Mouse (Mus musculus) bone marrow, adult 2 months (tissue): ENCODE data around the gene Psmb3.

ENCODE experiments used
- CTCF ChIP-seq: fragments of 200-500 bp; IDR thresholded peaks from 2 replicates; pipeline ENCODE4 v1.5.1; 2011; ENCODE audit warnings: low read length, control low read depth; ENCODE audit not compliant: control insufficient read depth, insufficient read depth
- POLR2A ChIP-seq: fragments of 200-500 bp; IDR thresholded peaks from 2 replicates; pipeline ENCODE4 v1.6.1; 2011; ENCODE audit warnings: low read depth, mild to moderate bottlenecking, control low read depth, low read length, borderline replicate concordance; ENCODE audit not compliant: control insufficient read depth

DNA sequence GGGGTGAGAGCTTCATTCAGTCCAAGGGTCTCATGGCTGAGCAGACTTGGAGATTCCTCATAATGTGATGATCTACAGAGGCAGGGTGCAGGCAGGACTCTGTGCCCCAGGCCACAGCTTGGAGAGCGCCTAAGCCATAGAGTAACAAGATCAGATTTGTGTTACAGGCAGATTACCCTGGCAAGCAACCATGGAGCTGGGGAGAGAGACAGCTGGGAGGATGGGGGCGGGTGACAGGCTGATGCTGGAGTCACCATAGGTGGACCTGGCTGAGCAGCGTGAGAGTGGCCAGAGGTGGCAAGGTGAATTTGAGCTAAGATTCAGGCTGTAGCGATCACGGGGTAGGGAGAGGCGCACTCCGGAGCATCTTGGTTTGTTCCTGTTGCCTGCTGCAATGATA, 35.0 kb upstream of the Psmb3 start:
- TF ChIP-seq POLR2A (no peak), CTCF (no peak)
